Mouse (Mus musculus) brain, embryonic 14.5 days (tissue): ENCODE results near the gene Reps2.

Source experiments
- CTCF ChIP-seq: fragments of 200-500 bp; IDR thresholded peaks from 2 replicates; pipeline ENCODE4 v1.5.1; 2012; ENCODE audit warnings: inconsistent platforms, mild to moderate bottlenecking, moderate library complexity, borderline replicate concordance; ENCODE audit not compliant: insufficient read depth, insufficient read length; ENCODE audit errors: extremely low read depth
- POLR2A ChIP-seq: fragments of 200-500 bp; IDR thresholded peaks from 2 replicates; pipeline ENCODE4 v1.6.1; 2012; ENCODE audit warnings: mild to moderate bottlenecking, inconsistent platforms, borderline replicate concordance; ENCODE audit not compliant: poor library complexity, insufficient read depth, insufficient read length, severe bottlenecking; ENCODE audit errors: extremely low read depth

- TF ChIP-seq CTCF = no peak
- no peak for TF ChIP-seq POLR2A
These were observed 196.7 kb downstream of the Reps2 start for GRCm38 (mm10) chrX:162446678-162447318.
